Mouse (Mus musculus): ENCODE measurements around the gene Rnf141. TPM values are rescaled to one million over a fixed set of nuclear protein-coding genes. Genes with fewer than 3 reads are reported as not detected.

Gene Rnf141
- polyA plus RNA-seq, 1 experiment = 19.1 TPM

GRCm38 (mm10) chr7:110774077-110774476 lies 70.2 kb downstream of the Rnf141 start:
- 62% methylated on average over 1 of the region's 1 CpGs for WGBS

GRCm38 (mm10) chr7:110773204-110774002 lies 70.9 kb downstream of the Rnf141 start:
- DNase-seq (ENCODE audit: low read depth, low spot score) = no peak
- 35% methylated on average over 14 of the region's 14 CpGs for WGBS

More at GRCm38 (mm10) chr7:110774077-110774476, 70.2 kb downstream of the Rnf141 start:
- DNase-seq (ENCODE audit: low read depth, low spot score) = no peak

GRCm38 (mm10) chr7:110772343-110772742 lies 71.9 kb downstream of the Rnf141 start:
- DNase-seq (ENCODE audit: low read depth, low spot score) = no peak
- WGBS = 31% methylated on average over 3 of the region's 3 CpGs

- DNase-seq (ENCODE audit: low read depth, low spot score) = no peak
- 50% methylated on average over 4 of the region's 4 CpGs for WGBS
These were observed 73.3 kb downstream of the Rnf141 start for GRCm38 (mm10) chr7:110770949-110771348.

GRCm38 (mm10) chr7:110769094-110769493 lies 75.2 kb downstream of the Rnf141 start:
- DNase-seq (ENCODE audit: low read depth, low spot score) = no peak
- 22% methylated on average over 4 of the region's 4 CpGs for WGBS

GRCm38 (mm10) chr7:110768451-110769064 lies 75.7 kb downstream of the Rnf141 start:
- 3% methylated on average over 61 of the region's 61 CpGs for WGBS
- DNase-seq (ENCODE audit: low read depth, low spot score) = no peak

- no peak for DNase-seq (ENCODE audit: low read depth, low spot score)
- 25% methylated on average over 16 of the region's 16 CpGs for whole genome bisulfite sequencing
These were observed 76.3 kb downstream of the Rnf141 start, which contains the start of gene Ampd3 for GRCm38 (mm10) chr7:110768001-110768400. TSS of gene Ampd3 (plus strand) at chr7:110768206.

GRCm38 (mm10) chr7:110762605-110763180 lies 81.6 kb downstream of the Rnf141 start:
- DNase-seq (ENCODE audit: low read depth, low spot score) = no peak
- WGBS = 88% methylated on average over 5 of the region's 5 CpGs

GRCm38 (mm10) chr7:110756440-110756839 lies 87.8 kb downstream of the Rnf141 start:
- 48% methylated on average over 2 of the region's 2 CpGs for WGBS
- no peak for DNase-seq (ENCODE audit: low read depth, low spot score)

- no peak for DNase-seq (ENCODE audit: low read depth, low spot score)
- WGBS = 65% methylated on average over 5 of the region's 5 CpGs
These were observed 90.3 kb downstream of the Rnf141 start for GRCm38 (mm10) chr7:110753926-110754330.

GRCm38 (mm10) chr7:110753310-110753709 lies 90.9 kb downstream of the Rnf141 start:
- WGBS = 95% methylated on average over 1 of the region's 1 CpGs

GRCm38 (mm10) chr7:110751634-110752033 lies 92.6 kb downstream of the Rnf141 start:
- no peak for DNase-seq (ENCODE audit: low read depth, low spot score)
- WGBS = 71% methylated on average over 1 of the region's 1 CpGs

More at GRCm38 (mm10) chr7:110753310-110753709, 90.9 kb downstream of the Rnf141 start:
- no peak for DNase-seq (ENCODE audit: low read depth, low spot score)

GRCm38 (mm10) chr7:110750834-110751233 lies 93.4 kb downstream of the Rnf141 start:
- no peak for DNase-seq (ENCODE audit: low read depth, low spot score)
- WGBS = 59% methylated on average over 4 of the region's 4 CpGs

Other genes with a start within 250 kb of the Rnf141 start
- 10.4 and 21.2 TPM in 2 replicates for gene Sbf2, start 229.5 kb downstream of the Rnf141 start, polyA plus RNA-seq (2012; rRNA removed)
- gene Adm, start 216.8 kb downstream of the Rnf141 start, polyA plus RNA-seq (2012; rRNA removed) = 4.0 and 5.8 TPM in 2 replicates
- 12.7 and 12.9 TPM in 2 replicates for gene Ampd3, start 76.3 kb downstream of the Rnf141 start, polyA plus RNA-seq (2012; rRNA removed)
- 11.1 and 17.2 TPM in 2 replicates for gene Lyve1, start 18.8 kb upstream of the Rnf141 start, polyA plus RNA-seq (2012; rRNA removed)
- gene Mrvi1, start 138.0 kb upstream of the Rnf141 start, polyA plus RNA-seq (2012; rRNA removed) = 18.0 and 27.2 TPM in 2 replicates
- gene Ctr9, start 184.5 kb upstream of the Rnf141 start, polyA plus RNA-seq (2012; rRNA removed) = 7.2 and 11.1 TPM in 2 replicates
- gene Eif4g2, start 238.6 kb upstream of the Rnf141 start, polyA plus RNA-seq (2012; rRNA removed) = 96.9 and 102 TPM in 2 replicates